ENCODE assay signal across 19 mouse cellular contexts in genomic region chr10:43073281-43073680, GRCm38 (mm10).
A peak's percentile ranks its signal among the peaks of the same experiment; 100 is the strongest.
DNase-seq lines count a peak whose midpoint lies in the region; ATAC-seq and TF ChIP-seq lines count a peak whose summit lies in the region.
"Had no signal": no experiment of that assay in that cellular context is flagged by ENCODE, and none has a peak within 500 bp of the region (broad histone marks: within the 10 kb centered on the region; RNA-seq: fewer than 3 reads in every experiment).

No protein-coding gene starts in this region.

- H3K4me2 ChIP-seq in forebrain, embryonic 15.5 days (replicated peaks), result no peak overlapping the region
- no peak overlapping the region for H3K4me2 ChIP-seq in hindbrain, postnatal 0 days (ENCODE audit: low read depth, low read length)
- H3K4me2 ChIP-seq: embryonic facial prominence, embryonic 13.5 days; heart, embryonic 13.5 days; liver, embryonic 11.5 days; lung, embryonic 15.5 days; neural tube, embryonic 12.5 days had no signal

- no peak overlapping the region for H3K9ac ChIP-seq in forebrain, embryonic 15.5 days (replicated peaks)
- H3K9ac ChIP-seq in hindbrain, postnatal 0 days (replicated peaks; ENCODE audit: low read length), result no peak overlapping the region
- H3K9ac ChIP-seq: embryonic facial prominence, embryonic 13.5 days; heart, embryonic 13.5 days; lung, embryonic 15.5 days; neural tube, embryonic 12.5 days had no signal

- H3K4me1 ChIP-seq in forebrain, embryonic 15.5 days, result peaks cover 40% of the 10 kb centered on the region
- no peaks in the 10 kb centered on the region for H3K4me1 ChIP-seq in hindbrain, postnatal 0 days (ENCODE audit: insufficient read depth, low read length)
- H3K4me1 ChIP-seq: lung, embryonic 15.5 days had no signal

- intact Hi-C loops in gastrocnemius, adult 2 months (cut with DNase I), result no loop called here

- ATAC-seq in forebrain, embryonic 15.5 days (replicated peaks), result no peak
- no peak for ATAC-seq in hindbrain, postnatal 0 days
- ATAC-seq in erythroid progenitor cell, adult 5-6 weeks (replicated peaks; ENCODE audit: low FRiP score, poor library complexity, severe bottlenecking), result no peak
- ATAC-seq in megakaryocyte, adult 5-6 weeks (ENCODE audit: poor library complexity, severe bottlenecking), result no peak
- ATAC-seq: inflammation-experienced regulatory T-cells, adult 6 months had no signal

- no peak for TF ChIP-seq CTCF in gastrocnemius, adult 2 months (IDR thresholded peaks at IDR 0.05)
- no peak for TF ChIP-seq CTCF in hindbrain, postnatal 0 days (IDR thresholded peaks at IDR 0.05; ENCODE audit: low read depth)

- H3K27me3 ChIP-seq in forebrain, embryonic 15.5 days, result no peaks in the 10 kb centered on the region
- no peaks in the 10 kb centered on the region for H3K27me3 ChIP-seq in hindbrain, postnatal 0 days (ENCODE audit: insufficient read depth, low read length)
- H3K27me3 ChIP-seq: embryonic facial prominence, embryonic 13.5 days; heart, embryonic 13.5 days; lung, embryonic 15.5 days; neural tube, embryonic 12.5 days had no signal

- DNase-seq in gastrocnemius, adult 2 months, result no peak
- DNase-seq in gastrocnemius, adult 18-20 months (ENCODE audit: low spot score), result no peak
- DNase-seq in brain, adult 2 months (ENCODE audit: low read depth, low spot score), result peak; percentile 51
- DNase-seq in hindbrain, postnatal 0 days (ENCODE audit: low spot score), result no peak
- DNase-seq in thymus, postnatal 14 days, result no peak
- DNase-seq: adrenal gland, adult 8-10 months; cerebellum, adult 9-10 months; kidney, postnatal 14 days; right cerebral cortex, postnatal 25 days; thymus, adult 18-20 months had no signal

- H3K9me3 ChIP-seq in forebrain, embryonic 15.5 days, result no peaks in the 10 kb centered on the region
- no peaks in the 10 kb centered on the region for H3K9me3 ChIP-seq in hindbrain, postnatal 0 days (ENCODE audit: low read length)
- H3K9me3 ChIP-seq: embryonic facial prominence, embryonic 13.5 days; heart, embryonic 13.5 days; lung, embryonic 15.5 days; neural tube, embryonic 12.5 days had no signal

- H3K36me3 ChIP-seq in forebrain, embryonic 15.5 days, result no peaks in the 10 kb centered on the region
- H3K36me3 ChIP-seq in hindbrain, postnatal 0 days (ENCODE audit: insufficient read depth, low read length), result no peaks in the 10 kb centered on the region
- H3K36me3 ChIP-seq: embryonic facial prominence, embryonic 13.5 days; heart, embryonic 13.5 days; lung, embryonic 15.5 days; neural tube, embryonic 12.5 days had no signal

- H3K27ac ChIP-seq in gastrocnemius, adult 2 months, result peak overlapping the region; percentile 35; the same call in 1 of the 2 replicates
- H3K27ac ChIP-seq in forebrain, embryonic 15.5 days (replicated peaks), result peak overlapping the region; percentile 4; the same call in 1 of the 2 replicates
- peak overlapping the region; percentile 16; the same call in 1 of the 2 replicates for H3K27ac ChIP-seq in hindbrain, postnatal 0 days
- H3K27ac ChIP-seq: embryonic facial prominence, embryonic 13.5 days; heart, embryonic 13.5 days; lung, embryonic 15.5 days; neural tube, embryonic 12.5 days had no signal

- H3K4me3 ChIP-seq in gastrocnemius, adult 2 months, result no peak overlapping the region
- H3K4me3 ChIP-seq in forebrain, embryonic 15.5 days, result no peak overlapping the region
- H3K4me3 ChIP-seq in hindbrain, postnatal 0 days (ENCODE audit: low read length), result no peak overlapping the region
- H3K4me3 ChIP-seq: embryonic facial prominence, embryonic 13.5 days; heart, embryonic 13.5 days; lung, embryonic 15.5 days; neural tube, embryonic 12.5 days had no signal

- 41% methylated on average over 8 of the region's 8 CpGs for WGBS in forebrain, embryonic 15.5 days
- WGBS in hindbrain, postnatal 0 days, result 29% methylated on average over 8 of the region's 8 CpGs
